Mouse (Mus musculus): ENCODE results near the gene Kcnn1.

Gene Kcnn1

GRCm38 (mm10) chr8:70792700-70793099 is 70.4 kb downstream of the Kcnn1 start:
- in situ Hi-C loops (cut with MboI, MseI), result no loop called here
